In genomic region chr15:83278579-83278978, GRCm38 (mm10) we compare ENCODE assay signal across 20 mouse cellular contexts. TPM values are rescaled to one million over a fixed set of nuclear protein-coding genes. Genes with fewer than 3 reads are reported as not detected.
"Had no signal": no experiment of that assay in that cellular context is flagged by ENCODE, and none has a peak within 500 bp of the region (broad histone marks: within the 10 kb centered on the region; RNA-seq: fewer than 3 reads in every experiment).

No protein-coding gene starts in this region.

- H3K4me1 ChIP-seq: midbrain, embryonic 12.5 days; neural tube, embryonic 12.5 days had no signal

- H3K4me2 ChIP-seq: lung, embryonic 15.5 days; midbrain, embryonic 12.5 days; neural tube, embryonic 12.5 days had no signal

- H3K9me3 ChIP-seq: lung, embryonic 15.5 days; midbrain, embryonic 12.5 days; neural tube, embryonic 12.5 days had no signal

- H3K36me3 ChIP-seq: lung, embryonic 15.5 days; neural tube, embryonic 12.5 days had no signal

- DNase-seq: lung, adult 2 months; lung, postnatal 14 days; lung, postnatal 36 days; midbrain, embryonic 14.5 days; right cerebral cortex, postnatal 25 days; right cerebral cortex, postnatal 4 days; spleen, adult 18-20 months; thymus, adult 18-20 months; thymus, postnatal 14 days; thymus, postnatal 36 days had no signal

- H3K27me3 ChIP-seq: lung, embryonic 15.5 days; midbrain, embryonic 12.5 days; neural tube, embryonic 12.5 days had no signal

- H3K27ac ChIP-seq: lung, embryonic 15.5 days; macrophage; midbrain, embryonic 12.5 days; neural tube, embryonic 12.5 days had no signal

- H3K9ac ChIP-seq: lung, embryonic 15.5 days; midbrain, embryonic 12.5 days; neural tube, embryonic 12.5 days had no signal

- H3K4me3 ChIP-seq: lung, embryonic 15.5 days; megakaryocyte, embryonic 14.5 days; midbrain, embryonic 12.5 days; neural tube, embryonic 12.5 days had no signal

- ATAC-seq: lung, postnatal 0 days; midbrain, embryonic 16.5 days had no signal

RNA-seq across cellular contexts. Expression of gene A4galt, which starts 27.0 kb away (rescaled TPM):
- total RNA-seq: megakaryocyte progenitor cell, adult 5-6 weeks; monocyte, adult 5-6 weeks; neutrophil, adult 5-6 weeks had no signal
